Mouse (Mus musculus) embryonic facial prominence, embryonic 10.5 days (tissue): ENCODE measurements around the gene Nav2. TPM values are rescaled to one million over a fixed set of nuclear protein-coding genes. Genes with fewer than 3 reads are reported as not detected.

Experiments
- DNase-seq: peaks from one replicate; pipeline ENCODE4 v3.0.0-alpha.2; 2017; ENCODE audit warnings: low spot score
- H3K27ac ChIP-seq: fragments of 300-500 bp; sonication (generic); replicated peaks from 2 replicates; pipeline ENCODE4 v1.5.1; 2016; ENCODE audit warnings: mild to moderate bottlenecking
- H3K27me3 ChIP-seq: fragments of 300-500 bp; sonication (generic); replicated peaks from 2 replicates; pipeline ENCODE4 v1.6.1; 2016; ENCODE audit warnings: low read depth, mild to moderate bottlenecking; ENCODE audit not compliant: poor library complexity, severe bottlenecking
- H3K36me3 ChIP-seq: fragments of 300-500 bp; sonication (generic); replicated peaks from 2 replicates; pipeline ENCODE4 v1.6.1; 2016; ENCODE audit warnings: mild to moderate bottlenecking, moderate library complexity
- H3K4me1 ChIP-seq: fragments of 300-500 bp; sonication (generic); 2 replicates; pipeline ENCODE4 v1.6.1; 2016
- H3K4me3 ChIP-seq: fragments of 300-500 bp; sonication (generic); 2 replicates; pipeline ENCODE4 v1.5.1; 2016; ENCODE audit warnings: mild to moderate bottlenecking, moderate library complexity
- H3K9me3 ChIP-seq: fragments of 300-500 bp; sonication (generic); 2 replicates; pipeline ENCODE4 v1.6.1; 2016; ENCODE audit warnings: mild to moderate bottlenecking
- WGBS: fragments of 180-500 bp; shearing (Covaris S2); methylation state at CpG from one replicate; pipeline ENCODE4 v1.1.7; 2016; 5-methylcytosine and 5-hydroxymethylcytosine counted together
- polyA plus RNA-seq: library from polyadenylated mRNA; unstranded; fragments of >200 nt; fragmentation: Nextera tagmentation; extraction: Ambion mirVana; gene quantifications from 2 replicates; pipeline ENCODE4 v1.2.1, GENCODE M21; 2016

Nav2 gene
- polyA plus RNA-seq, 1 experiment from 2014 or later, result 11.5 TPM

- no peak overlapping the region for H3K27ac ChIP-seq
- H3K9me3 ChIP-seq, result no peaks in the 10 kb centered on the region
- 90% methylated on average over 7 of the region's 7 CpGs for WGBS
- H3K27me3 ChIP-seq, result no peaks in the 10 kb centered on the region
- no peak for DNase-seq
- H3K4me1 ChIP-seq, result no peaks in the 10 kb centered on the region
- peaks cover 62% of the 10 kb centered on the region for H3K36me3 ChIP-seq
- H3K4me3 ChIP-seq, result no peak overlapping the region
These were observed 674.0 kb downstream of the Nav2 start for GRCm38 (mm10) chr7:49582551-49582950.

- H3K4me3 ChIP-seq, result no peak overlapping the region
- no peak overlapping the region for H3K27ac ChIP-seq
- no peak for DNase-seq
- no peaks in the 10 kb centered on the region for H3K4me1 ChIP-seq
- no peaks in the 10 kb centered on the region for H3K9me3 ChIP-seq
- H3K36me3 ChIP-seq, result peaks cover 62% of the 10 kb centered on the region
- 91% methylated on average over 6 of the region's 6 CpGs for WGBS
- H3K27me3 ChIP-seq, result no peaks in the 10 kb centered on the region
These were observed 674.7 kb downstream of the Nav2 start for GRCm38 (mm10) chr7:49583176-49583575.

GRCm38 (mm10) chr7:49586530-49587120 lies 678.1 kb downstream of the Nav2 start:
- no peaks in the 10 kb centered on the region for H3K4me1 ChIP-seq

GRCm38 (mm10) chr7:49589635-49590034 lies 681.1 kb downstream of the Nav2 start:
- Histone ChIP-seq H3K4me1 (no peaks in the 10 kb centered on the region), H3K9me3 (no peaks in the 10 kb centered on the region), H3K36me3 (peaks cover 60% of the 10 kb centered on the region), H3K4me3 (no peak overlapping the region), H3K27me3 (no peaks in the 10 kb centered on the region), H3K27ac (no peak overlapping the region)
- WGBS, result 93% methylated on average over 8 of the region's 8 CpGs
- no peak for DNase-seq

More at GRCm38 (mm10) chr7:49586530-49587120, 678.1 kb downstream of the Nav2 start:
- no peak overlapping the region for H3K4me3 ChIP-seq
- no peak for DNase-seq
- H3K27me3 ChIP-seq, result no peaks in the 10 kb centered on the region
- no peaks in the 10 kb centered on the region for H3K9me3 ChIP-seq
- H3K27ac ChIP-seq, result no peak overlapping the region
- H3K36me3 ChIP-seq, result peaks cover 61% of the 10 kb centered on the region
- WGBS, result 86% methylated on average over 5 of the region's 5 CpGs

GRCm38 (mm10) chr7:49597776-49598175 lies 689.3 kb downstream of the Nav2 start:
- H3K4me1 ChIP-seq, result peaks cover 4% of the 10 kb centered on the region; the same call in 1 of the 2 replicates
- H3K36me3 ChIP-seq, result peaks cover 66% of the 10 kb centered on the region
- DNase-seq, result no peak
- no peak overlapping the region for H3K4me3 ChIP-seq
- no peaks in the 10 kb centered on the region for H3K9me3 ChIP-seq
- H3K27ac ChIP-seq, result no peak overlapping the region
- H3K27me3 ChIP-seq, result no peaks in the 10 kb centered on the region
- WGBS, result 84% methylated on average over 3 of the region's 3 CpGs

- H3K4me1 ChIP-seq, result peaks cover 4% of the 10 kb centered on the region; the same call in 1 of the 2 replicates
- no peaks in the 10 kb centered on the region for H3K9me3 ChIP-seq
- no peak overlapping the region for H3K4me3 ChIP-seq
- peaks cover 71% of the 10 kb centered on the region for H3K36me3 ChIP-seq
- no peak for DNase-seq
- no peaks in the 10 kb centered on the region for H3K27me3 ChIP-seq
- WGBS, result 95% methylated on average over 13 of the region's 13 CpGs
- no peak overlapping the region for H3K27ac ChIP-seq
These were observed 689.7 kb downstream of the Nav2 start for GRCm38 (mm10) chr7:49598225-49598624.

- peaks cover 62% of the 10 kb centered on the region for H3K36me3 ChIP-seq
- peaks cover 4% of the 10 kb centered on the region; the same call in 1 of the 2 replicates for H3K4me1 ChIP-seq
- no peak overlapping the region for H3K27ac ChIP-seq
- WGBS, result 93% methylated on average over 3 of the region's 3 CpGs
- H3K27me3 ChIP-seq, result no peaks in the 10 kb centered on the region
- no peak for DNase-seq
- H3K4me3 ChIP-seq, result no peak overlapping the region
- H3K9me3 ChIP-seq, result no peaks in the 10 kb centered on the region
These were observed 691.4 kb downstream of the Nav2 start for GRCm38 (mm10) chr7:49599950-49600349.

- Histone ChIP-seq H3K27me3 (no peaks in the 10 kb centered on the region), H3K9me3 (no peaks in the 10 kb centered on the region), H3K4me3 (no peak overlapping the region), H3K27ac (no peak overlapping the region), H3K36me3 (peaks cover 63% of the 10 kb centered on the region), H3K4me1 (peaks cover 6% of the 10 kb centered on the region; the same call in 1 of the 2 replicates)
- DNase-seq, result peak; percentile 81
- 53% methylated on average over 13 of the region's 13 CpGs for WGBS
These were observed 692.9 kb downstream of the Nav2 start for GRCm38 (mm10) chr7:49601191-49601975.

GRCm38 (mm10) chr7:49604244-49604643 lies 695.7 kb downstream of the Nav2 start:
- DNase-seq, result no peak
- peaks cover 41% of the 10 kb centered on the region for H3K36me3 ChIP-seq
- 92% methylated on average over 14 of the region's 14 CpGs for WGBS

GRCm38 (mm10) chr7:49604965-49605795 lies 696.7 kb downstream of the Nav2 start:
- WGBS, result 89% methylated on average over 15 of the region's 15 CpGs
- no peaks in the 10 kb centered on the region for H3K9me3 ChIP-seq
- peaks cover 14% of the 10 kb centered on the region for H3K4me1 ChIP-seq
- H3K27me3 ChIP-seq, result no peaks in the 10 kb centered on the region
- no peak overlapping the region for H3K4me3 ChIP-seq
- H3K36me3 ChIP-seq, result peaks cover 32% of the 10 kb centered on the region
- no peak overlapping the region for H3K27ac ChIP-seq
- DNase-seq, result no peak

More at GRCm38 (mm10) chr7:49604244-49604643, 695.7 kb downstream of the Nav2 start:
- H3K9me3 ChIP-seq, result no peaks in the 10 kb centered on the region
- H3K27me3 ChIP-seq, result no peaks in the 10 kb centered on the region
- H3K4me1 ChIP-seq, result peaks cover 14% of the 10 kb centered on the region
- H3K4me3 ChIP-seq, result no peak overlapping the region
- H3K27ac ChIP-seq, result no peak overlapping the region

- no peak overlapping the region for H3K27ac ChIP-seq
- no peaks in the 10 kb centered on the region for H3K9me3 ChIP-seq
- H3K27me3 ChIP-seq, result peaks cover 55% of the 10 kb centered on the region
- WGBS, result 3% methylated on average over 6 of the region's 7 CpGs
- H3K4me1 ChIP-seq, result no peaks in the 10 kb centered on the region; the same call in 1 of the 2 replicates
- no peaks in the 10 kb centered on the region for H3K36me3 ChIP-seq
- DNase-seq, result peak; percentile 78
- 0 out of 2 replicates have a peak overlapping the region, but pooled peaks have one; percentile 26 for H3K4me3 ChIP-seq
These were observed 707.8 kb downstream of the Nav2 start for GRCm38 (mm10) chr7:49616258-49616735.

GRCm38 (mm10) chr7:49617087-49617486 lies 708.6 kb downstream of the Nav2 start:
- Histone ChIP-seq H3K27ac (no peak overlapping the region), H3K9me3 (no peaks in the 10 kb centered on the region), H3K27me3 (peaks cover 63% of the 10 kb centered on the region), H3K36me3 (no peaks in the 10 kb centered on the region), H3K4me1 (no peaks in the 10 kb centered on the region; the same call in 1 of the 2 replicates), H3K4me3 (no peak overlapping the region)
- DNase-seq, result no peak
- 74% methylated on average over 4 of the region's 4 CpGs for WGBS
